Mouse (Mus musculus) MEL (cell line): ENCODE measurements around the gene Rela. TPM values are rescaled to one million over a fixed set of nuclear protein-coding genes. Genes with fewer than 3 reads are reported as not detected.

ENCODE experiments used
- DNase-seq: peaks from one replicate; pipeline ENCODE4 v3.0.0; 2011; ENCODE audit warnings: low read depth, low spot score
- H3K27ac ChIP-seq: 2 replicates; pipeline ENCODE4 v1.5.1; 2012; ENCODE audit warnings: low read depth, mild to moderate bottlenecking, control low read depth, low read length, moderate library complexity; ENCODE audit not compliant: control insufficient read depth
- H3K27me3 ChIP-seq, 2 experiments: fragments of 150-350 bp in 1 of 2; sonication (generic) in 1 of 2; 2 replicates each; pipeline ENCODE4 v1.6.1; 2012; ENCODE audit warnings: low read length in 2 of 2, mild to moderate bottlenecking in 2 of 2, improper control_type of control experiment in 1 of 2, moderate library complexity in 1 of 2; ENCODE audit not compliant: insufficient read depth in 2 of 2, control insufficient read depth in 1 of 2
- H3K36me3 ChIP-seq, 2 experiments: 2 replicates each; pipeline ENCODE4 v1.6.1; 2012 to 2014; ENCODE audit warnings: low read length in 2 of 2, improper control_type of control experiment in 1 of 2, inconsistent platforms in 1 of 2, mild to moderate bottlenecking in 1 of 2; ENCODE audit not compliant: insufficient read depth in 2 of 2, control insufficient read depth in 1 of 2
- H3K4me1 ChIP-seq, 2 experiments: fragments of 150-350 bp in 1 of 2; sonication (generic) in 1 of 2; 2 replicates each; pipeline ENCODE4 v1.6.1; 2012; ENCODE audit warnings: low read length in 2 of 2, improper control_type of control experiment in 1 of 2, mild to moderate bottlenecking in 1 of 2; ENCODE audit not compliant: insufficient read depth in 2 of 2, control insufficient read depth in 1 of 2
- H3K4me3 ChIP-seq, 2 experiments: fragments of 150-350 bp in 1 of 2; sonication (generic) in 1 of 2; 2 replicates each; pipeline ENCODE4 v1.5.1; 2012; ENCODE audit warnings: low read depth in 2 of 2, low read length in 2 of 2, mild to moderate bottlenecking in 2 of 2, moderate library complexity in 2 of 2, control low read depth in 1 of 2, improper control_type of control experiment in 1 of 2; ENCODE audit not compliant: control insufficient read depth in 1 of 2, insufficient read depth in 1 of 2
- H3K79me2 ChIP-seq: 2 replicates; pipeline ENCODE4 v1.6.1; 2012; ENCODE audit warnings: mild to moderate bottlenecking, low read length, moderate library complexity; ENCODE audit not compliant: control insufficient read depth, poor library complexity, insufficient read depth
- H3K9ac ChIP-seq: 2 replicates; pipeline ENCODE4 v1.6.1; 2012; ENCODE audit warnings: low read depth, mild to moderate bottlenecking, control low read depth, low read length, moderate library complexity; ENCODE audit not compliant: control insufficient read depth, poor library complexity, severe bottlenecking
- H3K9me3 ChIP-seq: fragments of 150-350 bp; sonication (generic); replicated peaks from 2 replicates; pipeline ENCODE4 v1.6.1; 2012; ENCODE audit warnings: mild to moderate bottlenecking, low read length, improper control_type of control experiment, moderate library complexity; ENCODE audit not compliant: insufficient read depth
- CHD2 ChIP-seq: IDR thresholded peaks from 2 replicates; pipeline ENCODE4 v1.6.1; 2011; ENCODE audit warnings: low read length, improper control_type of control experiment
- ELF1 ChIP-seq: IDR thresholded peaks from 2 replicates; pipeline ENCODE4 v1.6.1; 2014; ENCODE audit warnings: low read depth, mild to moderate bottlenecking, inconsistent platforms, low read length, improper control_type of control experiment, moderate library complexity
- EP300 ChIP-seq, 2 experiments: IDR thresholded peaks; 2 replicates each; pipeline ENCODE4 v1.6.1; 2011; ENCODE audit warnings: improper control_type of control experiment in 2 of 2, low read length in 2 of 2, low read depth in 1 of 2, mild to moderate bottlenecking in 1 of 2
- ETS1 ChIP-seq: IDR thresholded peaks from 2 replicates; pipeline ENCODE4 v1.6.1; 2012; ENCODE audit warnings: low read depth, mild to moderate bottlenecking, inconsistent platforms, low read length, improper control_type of control experiment, moderate library complexity
- GATA1 ChIP-seq: IDR thresholded peaks from 2 replicates; pipeline ENCODE4 v1.6.1; 2011; ENCODE audit warnings: low read depth, low read length, improper control_type of control experiment
- JUND ChIP-seq: IDR thresholded peaks from 2 replicates; pipeline ENCODE4 v1.6.1; 2011; ENCODE audit warnings: low read depth, mild to moderate bottlenecking, improper control_type of control experiment, low read length
- KAT2A ChIP-seq: conservative IDR thresholded peaks from 2 replicates; pipeline ENCODE4 v1.6.1; 2012; ENCODE audit warnings: low read depth, low read length, improper control_type of control experiment, inconsistent platforms
- MAX ChIP-seq: IDR thresholded peaks from 2 replicates; pipeline ENCODE4 v1.6.1; 2011; ENCODE audit warnings: low read length, improper control_type of control experiment
- MXI1 ChIP-seq: IDR thresholded peaks from 2 replicates; pipeline ENCODE4 v1.6.1; 2011; ENCODE audit warnings: mild to moderate bottlenecking, low read depth, low read length, improper control_type of control experiment
- MYC ChIP-seq: IDR thresholded peaks from 2 replicates; pipeline ENCODE4 v1.6.1; 2011; ENCODE audit warnings: low read depth, mild to moderate bottlenecking, low read length, improper control_type of control experiment, moderate library complexity
- NRF1 ChIP-seq: IDR thresholded peaks from 2 replicates; pipeline ENCODE4 v1.6.1; 2014; ENCODE audit warnings: low read depth, mild to moderate bottlenecking, inconsistent platforms, low read length, improper control_type of control experiment, moderate library complexity; ENCODE audit not compliant: poor library complexity, insufficient read depth, severe bottlenecking
- POLR2A ChIP-seq, 2 experiments: IDR thresholded peaks; 2 replicates each; pipeline ENCODE4 v1.6.1; 2011 to 2012; ENCODE audit warnings: low read length in 2 of 2, mild to moderate bottlenecking in 2 of 2, control low read depth in 1 of 2, improper control_type of control experiment in 1 of 2, low read depth in 1 of 2, moderate library complexity in 1 of 2; ENCODE audit not compliant: control insufficient read depth in 1 of 2, insufficient read depth in 1 of 2, poor library complexity in 1 of 2
- POLR2AphosphoS5 ChIP-seq: IDR thresholded peaks from 2 replicates; pipeline ENCODE4 v1.6.1; 2012; ENCODE audit warnings: low read depth, borderline replicate concordance, mild to moderate bottlenecking, inconsistent platforms, low read length, moderate library complexity, mixed read lengths
- RCOR1 ChIP-seq: IDR thresholded peaks from 2 replicates; pipeline ENCODE4 v1.6.1; 2012; ENCODE audit warnings: low read depth, mild to moderate bottlenecking, inconsistent platforms, low read length, improper control_type of control experiment
- SIN3A ChIP-seq: IDR thresholded peaks from 2 replicates; pipeline ENCODE4 v1.6.1; 2012; ENCODE audit warnings: low read length, improper control_type of control experiment, inconsistent platforms
- SMC3 ChIP-seq: IDR thresholded peaks from 2 replicates; pipeline ENCODE4 v1.6.1; 2011; ENCODE audit warnings: low read depth, low read length, improper control_type of control experiment
- UBTF ChIP-seq: IDR thresholded peaks from 2 replicates; pipeline ENCODE4 v1.6.1; 2012; ENCODE audit warnings: low read depth, mild to moderate bottlenecking, inconsistent platforms, low read length, improper control_type of control experiment, moderate library complexity, borderline replicate concordance; ENCODE audit not compliant: insufficient read depth
- USF2 ChIP-seq, 2 experiments: IDR thresholded peaks; 2 replicates each; pipeline ENCODE4 v1.6.1; 2011 to 2012; ENCODE audit warnings: improper control_type of control experiment in 2 of 2, low read length in 2 of 2, borderline replicate concordance in 1 of 2, inconsistent platforms in 1 of 2, low read depth in 1 of 2, mild to moderate bottlenecking in 1 of 2; ENCODE audit not compliant: insufficient read depth in 1 of 2
- ZC3H11A ChIP-seq: IDR thresholded peaks from 2 replicates; pipeline ENCODE4 v1.6.1; 2012; ENCODE audit warnings: low read depth, mild to moderate bottlenecking, inconsistent platforms, low read length, improper control_type of control experiment
- ZKSCAN1 ChIP-seq: IDR thresholded peaks from 2 replicates; pipeline ENCODE4 v1.6.1; 2012; ENCODE audit warnings: low read depth, mild to moderate bottlenecking, inconsistent platforms, low read length, improper control_type of control experiment, moderate library complexity
- ZMIZ1 ChIP-seq: IDR thresholded peaks from 2 replicates; pipeline ENCODE4 v1.6.1; 2012; ENCODE audit warnings: low read depth, mild to moderate bottlenecking, inconsistent platforms, low read length, improper control_type of control experiment, moderate library complexity
- polyA plus RNA-seq, 2 experiments: library from polyadenylated mRNA; stranded (reverse) in 1 of 2; unstranded in 1 of 2; fragments of >175 nt in 1 of 2; fragments of >200 nt in 1 of 2; gene quantifications; 2 replicates each; pipeline versions ENCODE4 v1.2.1 to v1.2.4; 2012; ENCODE audit warnings: low replicate concordance in 2 of 2, low read depth in 1 of 2; ENCODE audit not compliant: insufficient read length in 2 of 2, insufficient read depth in 1 of 2, missing spikeins in 1 of 2
- total RNA-seq: library from RNA; depleted of rRNA; stranded (reverse); fragments of 300-350 nt; gene quantifications from 2 replicates; pipeline ENCODE4 v1.2.3, GENCODE M21; 2012

The Rela gene
- total and polyA plus RNA-seq, 3 experiments = 16.4 to 61.7 TPM; not detected in 1

DNA sequence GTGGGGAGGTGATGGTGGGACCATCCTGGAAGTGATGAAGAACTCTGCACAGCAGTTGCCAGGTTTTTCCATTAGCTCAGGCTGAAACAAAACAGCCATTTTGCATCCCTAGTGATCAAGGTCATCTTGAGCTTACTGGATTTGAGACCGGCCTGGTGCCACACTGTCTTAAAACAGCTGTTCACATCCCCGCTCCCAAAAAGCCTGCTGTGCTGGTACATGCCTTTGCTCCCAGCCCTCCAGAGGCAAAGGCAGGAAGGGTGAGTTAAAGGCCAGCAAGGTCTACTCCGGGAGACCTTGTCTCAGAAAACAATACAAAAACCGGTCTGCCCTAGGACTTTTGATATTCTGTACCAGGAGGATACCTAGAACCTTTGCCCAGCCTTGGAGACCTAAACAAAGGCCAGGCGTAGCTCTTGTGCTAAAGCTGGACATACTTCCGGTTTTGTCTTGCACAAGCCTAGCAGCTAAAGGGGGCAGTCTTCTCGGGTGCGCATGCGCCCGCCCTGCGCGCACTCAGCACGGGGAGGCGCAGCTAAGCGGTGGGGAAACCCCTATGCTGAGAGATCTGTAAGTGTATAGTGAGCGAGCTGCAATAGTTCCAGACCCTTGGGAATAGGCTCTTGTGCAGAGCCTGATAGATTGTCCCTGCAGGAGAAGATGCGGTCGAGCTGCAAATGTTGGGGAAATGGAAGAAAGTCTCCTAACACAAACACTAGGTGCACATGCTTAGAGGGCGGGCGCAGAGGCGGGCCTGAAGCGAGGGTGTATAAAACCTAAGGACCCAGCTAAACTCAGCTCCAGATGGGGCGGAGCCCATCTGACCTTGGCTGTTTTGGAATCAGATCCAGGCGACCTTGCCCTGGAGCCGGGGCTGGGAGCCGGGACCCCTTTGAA is 11.4 kb downstream of the Rela start (continued):
- peak; percentile 34; the same call in 1 of the 2 replicates for TF ChIP-seq MAX
- TF ChIP-seq ETS1 = no peak
- TF ChIP-seq EP300 (IDR thresholded peaks at IDR 0.05; ENCODE audit: low read depth in 1 of 2, low read length in 2 of 2) = no peak
- TF ChIP-seq ZMIZ1 = no peak
- peak; percentile 84 for TF ChIP-seq ELF1
- TF ChIP-seq POLR2AphosphoS5 = no peak
- TF ChIP-seq MYC = 0 out of 2 replicates have a peak, but pooled peaks have one; percentile 44
- peak; percentile 97 for TF ChIP-seq NRF1
- TF ChIP-seq ZKSCAN1 = no peak
- peak; percentile 68 for TF ChIP-seq MXI1
- peak; percentile 66; the same call in 1 of the 2 replicates for TF ChIP-seq SIN3A
- no peak for TF ChIP-seq UBTF
- TF ChIP-seq POLR2A (IDR thresholded peaks at IDR 0.05; ENCODE audit: control insufficient read depth in 1 of 2, insufficient read depth in 1 of 2, low read depth in 1 of 2, low read length in 2 of 2, poor library complexity in 1 of 2) = peak in 1 of 2 experiments; percentile 72; a peak in 2 of 4 replicates
- TF ChIP-seq CHD2 = no peak
- TF ChIP-seq RCOR1 = no peak
- no peak for TF ChIP-seq USF2 (IDR thresholded peaks at IDR 0.05; ENCODE audit: borderline replicate concordance in 1 of 2, insufficient read depth in 1 of 2, low read depth in 1 of 2, low read length in 2 of 2)
- TF ChIP-seq JUND = no peak
- TF ChIP-seq SMC3 = no peak
- no peak for TF ChIP-seq KAT2A
- TF ChIP-seq, all 39 proteins: peak for 11

GRCm38 (mm10) chr19:5649298-5649741 is 12.0 kb downstream of the Rela start:
- peak overlapping the region; percentile 56; a peak in 3 of 4 replicates for H3K4me3 ChIP-seq
- H3K9me3 ChIP-seq = no peaks in the 10 kb centered on the region
- 0 out of 4 replicates have a peak, but pooled peaks cover 0 to 4% of the 10 kb centered on the region in 2 experiments for H3K4me1 ChIP-seq
- no peaks in the 10 kb centered on the region for H3K27me3 ChIP-seq
- TF ChIP-seq GATA1 (no peak), ZC3H11A (0 out of 2 replicates have a peak, but pooled peaks have one; percentile 3)
- H3K9ac ChIP-seq = peak overlapping the region; percentile 66
- no peak for DNase-seq
- H3K27ac ChIP-seq = peak overlapping the region; percentile 46
- H3K79me2 ChIP-seq = no peaks in the 10 kb centered on the region
- peaks cover 0 to 2% of the 10 kb centered on the region in 2 experiments; a peak in 1 of 4 replicates for H3K36me3 ChIP-seq
